Mouse (Mus musculus): ENCODE measurements around the gene Nhsl1. TPM values are rescaled to one million over a fixed set of nuclear protein-coding genes. Genes with fewer than 3 reads are reported as not detected.

The Nhsl1 gene
- polyA plus RNA-seq, 1 experiment from 2014 or later, result 9.2 TPM

- ATAC-seq, result no peak
Measured at GRCm38 (mm10) chr10:18471648-18472047, 152.9 kb downstream of the Nhsl1 start.

GRCm38 (mm10) chr10:18475126-18475525 is 156.3 kb downstream of the Nhsl1 start:
- WGBS, result 45% methylated on average over 6 of the region's 6 CpGs

More at GRCm38 (mm10) chr10:18471648-18472047, 152.9 kb downstream of the Nhsl1 start:
- Histone ChIP-seq H3K9me3 (replicated peaks; ENCODE audit: control insufficient read depth, low read length, poor library complexity, severe bottlenecking) (no peaks in the 10 kb centered on the region), H3K4me3 (ENCODE audit: low read depth, low read length) (no peak overlapping the region), H3K27me3 (ENCODE audit: control insufficient read depth, insufficient read depth, low read depth, low read length) (no peaks in the 10 kb centered on the region), H3K4me2 (ENCODE audit: low read length) (peak overlapping the region; percentile 52), H3K4me1 (ENCODE audit: control insufficient read depth, insufficient read depth, low read length) (peaks cover 31% of the 10 kb centered on the region), H3K9ac (ENCODE audit: low read depth, low read length) (no peak overlapping the region), H3K36me3 (ENCODE audit: control insufficient read depth, insufficient read depth, low read length) (no peaks in the 10 kb centered on the region), H3K27ac (ENCODE audit: low read length) (no peak overlapping the region)
- WGBS, result 78% methylated on average over 5 of the region's 5 CpGs

GRCm38 (mm10) chr10:18478294-18478693 is 159.5 kb downstream of the Nhsl1 start:
- H3K9ac ChIP-seq (ENCODE audit: low read depth, low read length), result no peak overlapping the region
- ATAC-seq, result no peak
- no peaks in the 10 kb centered on the region for H3K27me3 ChIP-seq (ENCODE audit: control insufficient read depth, insufficient read depth, low read depth, low read length)
- no peak overlapping the region for H3K27ac ChIP-seq (ENCODE audit: low read length)
- WGBS, result 92% methylated on average over 4 of the region's 4 CpGs
- peaks cover 10% of the 10 kb centered on the region for H3K4me1 ChIP-seq (ENCODE audit: control insufficient read depth, insufficient read depth, low read length)
- no peak overlapping the region for H3K4me2 ChIP-seq (ENCODE audit: low read length)
- no peaks in the 10 kb centered on the region for H3K36me3 ChIP-seq (ENCODE audit: control insufficient read depth, insufficient read depth, low read length)
- H3K4me3 ChIP-seq (ENCODE audit: low read depth, low read length), result no peak overlapping the region
- H3K9me3 ChIP-seq (replicated peaks; ENCODE audit: control insufficient read depth, low read length, poor library complexity, severe bottlenecking), result no peaks in the 10 kb centered on the region

More at GRCm38 (mm10) chr10:18475126-18475525, 156.3 kb downstream of the Nhsl1 start:
- H3K4me2 ChIP-seq (ENCODE audit: low read length), result no peak overlapping the region
- peaks cover 16% of the 10 kb centered on the region for H3K4me1 ChIP-seq (ENCODE audit: control insufficient read depth, insufficient read depth, low read length)
- ATAC-seq, result no peak
- H3K36me3 ChIP-seq (ENCODE audit: control insufficient read depth, insufficient read depth, low read length), result no peaks in the 10 kb centered on the region
- no peaks in the 10 kb centered on the region for H3K27me3 ChIP-seq (ENCODE audit: control insufficient read depth, insufficient read depth, low read depth, low read length)
- H3K9me3 ChIP-seq (replicated peaks; ENCODE audit: control insufficient read depth, low read length, poor library complexity, severe bottlenecking), result no peaks in the 10 kb centered on the region
- H3K9ac ChIP-seq (ENCODE audit: low read depth, low read length), result no peak overlapping the region
- no peak overlapping the region for H3K4me3 ChIP-seq (ENCODE audit: low read depth, low read length)
- no peak overlapping the region for H3K27ac ChIP-seq (ENCODE audit: low read length)

GRCm38 (mm10) chr10:18479285-18479684 is 160.5 kb downstream of the Nhsl1 start:
- H3K27ac ChIP-seq (ENCODE audit: low read length), result no peak overlapping the region
- no peak for ATAC-seq
- H3K4me3 ChIP-seq (ENCODE audit: low read depth, low read length), result no peak overlapping the region
- H3K4me2 ChIP-seq (ENCODE audit: low read length), result no peak overlapping the region
- peaks cover 10% of the 10 kb centered on the region for H3K4me1 ChIP-seq (ENCODE audit: control insufficient read depth, insufficient read depth, low read length)
- H3K9me3 ChIP-seq (replicated peaks; ENCODE audit: control insufficient read depth, low read length, poor library complexity, severe bottlenecking), result no peaks in the 10 kb centered on the region
- no peaks in the 10 kb centered on the region for H3K27me3 ChIP-seq (ENCODE audit: control insufficient read depth, insufficient read depth, low read depth, low read length)
- H3K36me3 ChIP-seq (ENCODE audit: control insufficient read depth, insufficient read depth, low read length), result no peaks in the 10 kb centered on the region
- 96% methylated on average over 3 of the region's 3 CpGs for WGBS
- H3K9ac ChIP-seq (ENCODE audit: low read depth, low read length), result no peak overlapping the region

GRCm38 (mm10) chr10:18480836-18481235 is 162.1 kb downstream of the Nhsl1 start:
- Histone ChIP-seq H3K4me2 (ENCODE audit: low read length) (no peak overlapping the region), H3K36me3 (ENCODE audit: control insufficient read depth, insufficient read depth, low read length) (no peaks in the 10 kb centered on the region), H3K4me1 (ENCODE audit: control insufficient read depth, insufficient read depth, low read length) (peaks cover 10% of the 10 kb centered on the region), H3K27ac (ENCODE audit: low read length) (no peak overlapping the region), H3K4me3 (ENCODE audit: low read depth, low read length) (no peak overlapping the region), H3K9ac (ENCODE audit: low read depth, low read length) (no peak overlapping the region), H3K27me3 (ENCODE audit: control insufficient read depth, insufficient read depth, low read depth, low read length) (no peaks in the 10 kb centered on the region), H3K9me3 (replicated peaks; ENCODE audit: control insufficient read depth, low read length, poor library complexity, severe bottlenecking) (no peaks in the 10 kb centered on the region)
- ATAC-seq, result no peak
- 90% methylated on average over 10 of the region's 10 CpGs for WGBS

GRCm38 (mm10) chr10:18482558-18483141 is 163.9 kb downstream of the Nhsl1 start:
- Histone ChIP-seq H3K4me3 (ENCODE audit: low read depth, low read length) (no peak overlapping the region), H3K27me3 (ENCODE audit: control insufficient read depth, insufficient read depth, low read depth, low read length) (no peaks in the 10 kb centered on the region), H3K4me1 (ENCODE audit: control insufficient read depth, insufficient read depth, low read length) (peaks cover 10% of the 10 kb centered on the region), H3K9me3 (replicated peaks; ENCODE audit: control insufficient read depth, low read length, poor library complexity, severe bottlenecking) (no peaks in the 10 kb centered on the region), H3K27ac (ENCODE audit: low read length) (peak overlapping the region; percentile 60), H3K9ac (ENCODE audit: low read depth, low read length) (0 out of 2 replicates have a peak overlapping the region, but pooled peaks have one; percentile 10), H3K36me3 (ENCODE audit: control insufficient read depth, insufficient read depth, low read length) (no peaks in the 10 kb centered on the region), H3K4me2 (ENCODE audit: low read length) (no peak overlapping the region)
- WGBS, result 1% methylated on average over 4 of the region's 4 CpGs
- ATAC-seq, result peak; percentile 57; the same call in 1 of the 2 replicates

GRCm38 (mm10) chr10:18483658-18484057 is 164.9 kb downstream of the Nhsl1 start:
- ATAC-seq, result no peak
- H3K27ac ChIP-seq (ENCODE audit: low read length), result no peak overlapping the region
- WGBS, result 88% methylated on average over 3 of the region's 3 CpGs
- no peaks in the 10 kb centered on the region for H3K36me3 ChIP-seq (ENCODE audit: control insufficient read depth, insufficient read depth, low read length)
- no peak overlapping the region for H3K4me3 ChIP-seq (ENCODE audit: low read depth, low read length)
- H3K27me3 ChIP-seq (ENCODE audit: control insufficient read depth, insufficient read depth, low read depth, low read length), result no peaks in the 10 kb centered on the region
- no peak overlapping the region for H3K9ac ChIP-seq (ENCODE audit: low read depth, low read length)
- no peaks in the 10 kb centered on the region for H3K9me3 ChIP-seq (replicated peaks; ENCODE audit: control insufficient read depth, low read length, poor library complexity, severe bottlenecking)
- peaks cover 10% of the 10 kb centered on the region for H3K4me1 ChIP-seq (ENCODE audit: control insufficient read depth, insufficient read depth, low read length)
- no peak overlapping the region for H3K4me2 ChIP-seq (ENCODE audit: low read length)

- no peak overlapping the region for H3K4me2 ChIP-seq (ENCODE audit: low read length)
- no peak for ATAC-seq
- H3K27ac ChIP-seq (ENCODE audit: low read length), result no peak overlapping the region
- H3K9ac ChIP-seq (ENCODE audit: low read depth, low read length), result no peak overlapping the region
- H3K4me1 ChIP-seq (ENCODE audit: control insufficient read depth, insufficient read depth, low read length), result peaks cover 10% of the 10 kb centered on the region
- H3K9me3 ChIP-seq (replicated peaks; ENCODE audit: control insufficient read depth, low read length, poor library complexity, severe bottlenecking), result no peaks in the 10 kb centered on the region
- H3K36me3 ChIP-seq (ENCODE audit: control insufficient read depth, insufficient read depth, low read length), result no peaks in the 10 kb centered on the region
- H3K27me3 ChIP-seq (ENCODE audit: control insufficient read depth, insufficient read depth, low read depth, low read length), result no peaks in the 10 kb centered on the region
- WGBS, result 96% methylated on average over 5 of the region's 5 CpGs
- H3K4me3 ChIP-seq (ENCODE audit: low read depth, low read length), result no peak overlapping the region
Measured at GRCm38 (mm10) chr10:18484731-18485130, 165.9 kb downstream of the Nhsl1 start.

- Histone ChIP-seq H3K9me3 (replicated peaks; ENCODE audit: control insufficient read depth, low read length, poor library complexity, severe bottlenecking) (no peaks in the 10 kb centered on the region), H3K4me3 (ENCODE audit: low read depth, low read length) (no peak overlapping the region), H3K27ac (ENCODE audit: low read length) (no peak overlapping the region), H3K36me3 (ENCODE audit: control insufficient read depth, insufficient read depth, low read length) (no peaks in the 10 kb centered on the region), H3K4me1 (ENCODE audit: control insufficient read depth, insufficient read depth, low read length) (no peaks in the 10 kb centered on the region), H3K9ac (ENCODE audit: low read depth, low read length) (no peak overlapping the region), H3K27me3 (ENCODE audit: control insufficient read depth, insufficient read depth, low read depth, low read length) (no peaks in the 10 kb centered on the region), H3K4me2 (ENCODE audit: low read length) (no peak overlapping the region)
- WGBS, result 91% methylated on average over 7 of the region's 7 CpGs
- ATAC-seq, result no peak
Measured at GRCm38 (mm10) chr10:18488239-18488803, 169.5 kb downstream of the Nhsl1 start.
